ENCODE assay signal across 23 mouse cellular contexts in genomic region chr4:107167798-107168197, GRCm38 (mm10). TPM values are rescaled to one million over a fixed set of nuclear protein-coding genes. Genes with fewer than 3 reads are reported as not detected.
A peak's percentile ranks its signal among the peaks of the same experiment; 100 is the strongest.
DNase-seq lines count a peak whose midpoint lies in the region; ATAC-seq and TF ChIP-seq lines count a peak whose summit lies in the region.
"Had no signal": no experiment of that assay in that cellular context is flagged by ENCODE, and none has a peak within 500 bp of the region (broad histone marks: within the 10 kb centered on the region; RNA-seq: fewer than 3 reads in every experiment).

No protein-coding gene starts in this region.

- TF ChIP-seq EP300 in lung, postnatal 0 days (IDR thresholded peaks at IDR 0.05), result no peak

- no peak overlapping the region for H3K27ac ChIP-seq in lung, postnatal 0 days (ENCODE audit: low read length)
- peak overlapping the region; percentile 19; the same call in 1 of the 2 replicates for H3K27ac ChIP-seq in bone marrow, adult 2 months (ENCODE audit: control insufficient read depth, insufficient read depth, low read depth, low read length, poor library complexity)
- H3K27ac ChIP-seq: embryonic facial prominence, embryonic 10.5 days; forebrain, embryonic 15.5 days; hindbrain, embryonic 14.5 days had no signal

- intact Hi-C loops in gastrocnemius, postnatal 36 days (cut with DNase I), result no loop called here

- H3K9me3 ChIP-seq in lung, postnatal 0 days (ENCODE audit: low read length), result no peaks in the 10 kb centered on the region
- H3K9me3 ChIP-seq: embryonic facial prominence, embryonic 10.5 days; forebrain, embryonic 15.5 days; G1E had no signal

- no peak for ATAC-seq in lung, postnatal 0 days
- peak; percentile 90 for ATAC-seq in megakaryocyte progenitor cell, adult 5-6 weeks (replicated peaks; ENCODE audit: poor library complexity)
- ATAC-seq: CD4-positive, CD25-positive, alpha-beta regulatory T cell, adult 4 months; forebrain, embryonic 15.5 days had no signal

- no peak for TF ChIP-seq POLR2A in bone marrow, adult 2 months (IDR thresholded peaks at IDR 0.05; ENCODE audit: borderline replicate concordance, control insufficient read depth, low read depth, low read length)

- TF ChIP-seq CTCF in lung, postnatal 0 days (IDR thresholded peaks at IDR 0.05), result no peak
- no peak for TF ChIP-seq CTCF in bone marrow, adult 2 months (IDR thresholded peaks at IDR 0.05; ENCODE audit: control insufficient read depth, insufficient read depth, low read length)

- H3K9ac ChIP-seq in lung, postnatal 0 days (replicated peaks; ENCODE audit: low read depth), result no peak overlapping the region
- H3K9ac ChIP-seq: forebrain, embryonic 15.5 days; hindbrain, embryonic 14.5 days had no signal

- H3K4me3 ChIP-seq in lung, postnatal 0 days (ENCODE audit: low read depth, low read length), result no peak overlapping the region
- H3K4me3 ChIP-seq in bone marrow, adult 2 months (replicated peaks; ENCODE audit: control insufficient read depth, low read depth, low read length), result no peak overlapping the region
- H3K4me3 ChIP-seq: embryonic facial prominence, embryonic 10.5 days; forebrain, embryonic 15.5 days had no signal

- DNase-seq in lung, postnatal 0 days (ENCODE audit: low spot score), result peak; percentile 28
- no peak for DNase-seq in lung, adult 18-20 months
- DNase-seq in 416B (ENCODE audit: low read depth), result peak; percentile 63
- no peak for DNase-seq in gastrocnemius, postnatal 36 days
- no peak for DNase-seq in testis, postnatal 14 days (ENCODE audit: low spot score)
- DNase-seq in spleen, postnatal 36 days (ENCODE audit: low spot score in 2 of 2), result no peak
- DNase-seq: adrenal gland, postnatal 10 days; B cell, adult 2 months; cerebellum, adult 18-20 months; cerebellum, adult 9-11 months; cerebellum, postnatal 36 days; heart, postnatal 10 days; heart, postnatal 4 days had no signal

- H3K4me2 ChIP-seq in lung, postnatal 0 days (replicated peaks; ENCODE audit: low read depth, low read length), result no peak overlapping the region
- H3K4me2 ChIP-seq: forebrain, embryonic 15.5 days; hindbrain, embryonic 14.5 days had no signal

- no peaks in the 10 kb centered on the region for H3K27me3 ChIP-seq in lung, postnatal 0 days (replicated peaks; ENCODE audit: insufficient read depth, low read length)
- H3K27me3 ChIP-seq: forebrain, embryonic 15.5 days had no signal

- H3K4me1 ChIP-seq in lung, postnatal 0 days (ENCODE audit: insufficient read depth, low read depth, low read length), result no peaks in the 10 kb centered on the region
- H3K4me1 ChIP-seq in bone marrow, adult 2 months (ENCODE audit: control insufficient read depth, insufficient read depth, low read length), result no peaks in the 10 kb centered on the region

- 0 out of 2 replicates have a peak, but pooled peaks cover 4% of the 10 kb centered on the region for H3K36me3 ChIP-seq in lung, postnatal 0 days (ENCODE audit: insufficient read depth, low read length)

- 77% methylated on average over 5 of the region's 5 CpGs for WGBS in lung, postnatal 0 days
- WGBS in bone marrow, adult 2 months, result 37% methylated on average over 5 of the region's 5 CpGs

RNA-seq across cellular contexts. Expression of gene Tmem59, which starts 10.4 kb away (rescaled TPM):
- polyA plus RNA-seq in lung, postnatal 0 days (2015; fragmentation: Nextera tagmentation; extraction: Ambion mirVana), result 790 and 798 TPM in 2 replicates
- 30.6 and 44.6 TPM in 2 replicates for polyA plus RNA-seq in bone marrow, adult 2 months (2011; ENCODE audit: insufficient read depth, insufficient read length, low replicate concordance, missing spikeins)
- total RNA-seq in megakaryocyte progenitor cell, adult 5-6 weeks (2015), result 267 and 292 TPM in 2 replicates
- total RNA-seq in megakaryocyte progenitor cell, adult 5-6 weeks (2017), result 122 and 151 TPM in 2 replicates
- total RNA-seq in gastrocnemius, postnatal 36 days (2021), result 10 to 100 TPM; 68.4 to 77.1 TPM

RNA-seq across cellular contexts. Expression of gene Tceanc2, which starts 11.1 kb away (rescaled TPM):
- 20.7 and 22.0 TPM in 2 replicates for polyA plus RNA-seq in lung, postnatal 0 days (2015; fragmentation: Nextera tagmentation; extraction: Ambion mirVana)
- 26.5 and 33.5 TPM in 2 replicates for polyA plus RNA-seq in bone marrow, adult 2 months (2011; ENCODE audit: insufficient read depth, insufficient read length, low replicate concordance, missing spikeins)
- 17.3 and 25.5 TPM in 2 replicates for total RNA-seq in megakaryocyte progenitor cell, adult 5-6 weeks (2015)
- total RNA-seq in megakaryocyte progenitor cell, adult 5-6 weeks (2017), result 20.5 and 25.3 TPM in 2 replicates
- total RNA-seq in gastrocnemius, postnatal 36 days (2021), result 10 to 100 TPM in 1 of 2 experiments, 1 to 10 TPM in 1; 9.6 to 10.4 TPM

RNA-seq across cellular contexts. Expression of gene Ldlrad1, which starts 41.2 kb away (rescaled TPM):
- polyA plus RNA-seq in lung, postnatal 0 days (2015; fragmentation: Nextera tagmentation; extraction: Ambion mirVana), result 3.5 and 3.8 TPM in 2 replicates
- polyA plus RNA-seq in bone marrow, adult 2 months (2011; ENCODE audit: insufficient read depth, insufficient read length, low replicate concordance, missing spikeins), result not detected in 2 replicates
- total RNA-seq in megakaryocyte progenitor cell, adult 5-6 weeks (2015), result not detected in 2 replicates
- total RNA-seq in megakaryocyte progenitor cell, adult 5-6 weeks (2017), result not detected in 2 replicates
- total RNA-seq in gastrocnemius, postnatal 36 days (2021), result not detected
- total RNA-seq: gastrocnemius, adult 8-10 months; heart, postnatal 10 days; heart, postnatal 4 days had no signal
- polyA plus RNA-seq: embryonic facial prominence, embryonic 10.5 days; embryonic facial prominence, embryonic 14.5 days; forebrain, embryonic 15.5 days; G1E; heart, embryonic 14.5 days; hindbrain, embryonic 14.5 days had no signal

Comparison
In these comparisons a context has a peak if more than half of its experiments do, and no peak if none do; other contexts are left out.
1. DNase-seq: peak in lung, postnatal 0 days (single experiment) and 416B (single experiment); none in lung, adult 18-20 months (0 of 2), gastrocnemius, postnatal 36 days (0 of 2), testis, postnatal 14 days (single experiment) and spleen, postnatal 36 days (0 of 2).